ENCODE assay signal across 12 mouse cellular contexts in genomic region chr8:114604315-114604714, GRCm38 (mm10).
DNase-seq lines count a peak whose midpoint lies in the region; ATAC-seq lines count a peak whose summit lies in the region.
"Had no signal": no experiment of that assay in that cellular context is flagged by ENCODE, and none has a peak within 500 bp of the region (broad histone marks: within the 10 kb centered on the region; RNA-seq: fewer than 3 reads in every experiment).

No protein-coding gene starts in this region.

- no peaks in the 10 kb centered on the region for H3K27me3 ChIP-seq in heart, embryonic 11.5 days (ENCODE audit: control insufficient read depth, insufficient read depth, low read length)
- H3K27me3 ChIP-seq in hindbrain, embryonic 15.5 days: peaks cover 12% of the 10 kb centered on the region; the same call in 1 of the 2 replicates
- H3K27me3 ChIP-seq in midbrain, embryonic 15.5 days (replicated peaks): peaks cover 11% of the 10 kb centered on the region
- H3K27me3 ChIP-seq in intestine, embryonic 15.5 days (replicated peaks): no peaks in the 10 kb centered on the region

- no peak for DNase-seq in heart, postnatal 25 days (ENCODE audit: low spot score)
- peak; percentile 50 for DNase-seq in embryo, embryonic 10.5 days (ENCODE audit: low spot score)
- no peak for DNase-seq in cerebellum, adult 18-20 months
- DNase-seq in adrenal gland, postnatal 36 days: no peak
- DNase-seq: heart, postnatal 14 days had no signal

- no peaks in the 10 kb centered on the region for H3K36me3 ChIP-seq in heart, embryonic 11.5 days (ENCODE audit: control insufficient read depth, insufficient read depth, low read length)
- no peaks in the 10 kb centered on the region for H3K36me3 ChIP-seq in hindbrain, embryonic 15.5 days
- no peaks in the 10 kb centered on the region for H3K36me3 ChIP-seq in midbrain, embryonic 15.5 days (replicated peaks)
- no peaks in the 10 kb centered on the region for H3K36me3 ChIP-seq in intestine, embryonic 15.5 days
- H3K36me3 ChIP-seq: embryonic facial prominence, embryonic 13.5 days had no signal

- peak overlapping the region; percentile 27 for H3K4me2 ChIP-seq in heart, embryonic 11.5 days
- peak overlapping the region; percentile 42 for H3K4me2 ChIP-seq in hindbrain, embryonic 15.5 days
- peak overlapping the region; percentile 22 for H3K4me2 ChIP-seq in midbrain, embryonic 15.5 days
- no peak overlapping the region for H3K4me2 ChIP-seq in intestine, embryonic 15.5 days (replicated peaks)
- H3K4me2 ChIP-seq: embryonic facial prominence, embryonic 13.5 days had no signal

- no peaks in the 10 kb centered on the region for H3K9me3 ChIP-seq in heart, embryonic 11.5 days (replicated peaks; ENCODE audit: control insufficient read depth, low read length)
- H3K9me3 ChIP-seq in hindbrain, embryonic 15.5 days: no peaks in the 10 kb centered on the region
- H3K9me3 ChIP-seq in midbrain, embryonic 15.5 days: no peaks in the 10 kb centered on the region
- H3K9me3 ChIP-seq in intestine, embryonic 15.5 days: no peaks in the 10 kb centered on the region
- H3K9me3 ChIP-seq: embryonic facial prominence, embryonic 13.5 days had no signal

- 45% methylated on average over 16 of the region's 16 CpGs for WGBS in heart, embryonic 11.5 days (ENCODE audit: insufficient replicate concordance)
- WGBS in hindbrain, embryonic 15.5 days: 11% methylated on average over 16 of the region's 16 CpGs
- WGBS in midbrain, embryonic 15.5 days: 24% methylated on average over 16 of the region's 16 CpGs
- WGBS in intestine, embryonic 15.5 days: 51% methylated on average over 16 of the region's 16 CpGs

- no peak overlapping the region for H3K4me3 ChIP-seq in heart, embryonic 11.5 days (ENCODE audit: low read depth, low read length)
- H3K4me3 ChIP-seq in hindbrain, embryonic 15.5 days: no peak overlapping the region
- no peak overlapping the region for H3K4me3 ChIP-seq in midbrain, embryonic 15.5 days
- H3K4me3 ChIP-seq in intestine, embryonic 15.5 days (replicated peaks): no peak overlapping the region
- H3K4me3 ChIP-seq: embryonic facial prominence, embryonic 13.5 days had no signal

- H3K9ac ChIP-seq in heart, embryonic 11.5 days (ENCODE audit: low read depth, low read length): no peak overlapping the region
- H3K9ac ChIP-seq in hindbrain, embryonic 15.5 days: no peak overlapping the region
- no peak overlapping the region for H3K9ac ChIP-seq in midbrain, embryonic 15.5 days
- no peak overlapping the region for H3K9ac ChIP-seq in intestine, embryonic 15.5 days
- H3K9ac ChIP-seq: embryonic facial prominence, embryonic 13.5 days; liver, embryonic 14.5 days had no signal

- ATAC-seq in heart, embryonic 11.5 days (replicated peaks; ENCODE audit: insufficient number of reproducible peaks, low FRiP score, low TSS enrichment): no peak
- no peak for ATAC-seq in hindbrain, embryonic 15.5 days (ENCODE audit: low FRiP score, low read depth)
- ATAC-seq in midbrain, embryonic 15.5 days (replicated peaks): no peak
- ATAC-seq in intestine, embryonic 15.5 days: no peak

- peaks cover 3% of the 10 kb centered on the region; the same call in 1 of the 2 replicates for H3K4me1 ChIP-seq in heart, embryonic 11.5 days (ENCODE audit: control insufficient read depth, insufficient read depth, low read length)
- peaks cover 24% of the 10 kb centered on the region for H3K4me1 ChIP-seq in hindbrain, embryonic 15.5 days (replicated peaks)
- peaks cover 17% of the 10 kb centered on the region for H3K4me1 ChIP-seq in midbrain, embryonic 15.5 days
- no peaks in the 10 kb centered on the region; the same call in 1 of the 2 replicates for H3K4me1 ChIP-seq in intestine, embryonic 15.5 days (replicated peaks)

- intact Hi-C loops in heart, postnatal 25 days (cut with DNase I): no loop called here

- H3K27ac ChIP-seq in heart, embryonic 11.5 days (ENCODE audit: low read depth, low read length): no peak overlapping the region
- H3K27ac ChIP-seq in hindbrain, embryonic 15.5 days (replicated peaks): no peak overlapping the region
- no peak overlapping the region for H3K27ac ChIP-seq in midbrain, embryonic 15.5 days
- H3K27ac ChIP-seq in intestine, embryonic 15.5 days: no peak overlapping the region
- H3K27ac ChIP-seq: embryonic facial prominence, embryonic 13.5 days; kidney, postnatal 0 days; liver, embryonic 14.5 days had no signal
